ENCODE assay signal across 9 mouse cellular contexts in the genomic region with DNA sequence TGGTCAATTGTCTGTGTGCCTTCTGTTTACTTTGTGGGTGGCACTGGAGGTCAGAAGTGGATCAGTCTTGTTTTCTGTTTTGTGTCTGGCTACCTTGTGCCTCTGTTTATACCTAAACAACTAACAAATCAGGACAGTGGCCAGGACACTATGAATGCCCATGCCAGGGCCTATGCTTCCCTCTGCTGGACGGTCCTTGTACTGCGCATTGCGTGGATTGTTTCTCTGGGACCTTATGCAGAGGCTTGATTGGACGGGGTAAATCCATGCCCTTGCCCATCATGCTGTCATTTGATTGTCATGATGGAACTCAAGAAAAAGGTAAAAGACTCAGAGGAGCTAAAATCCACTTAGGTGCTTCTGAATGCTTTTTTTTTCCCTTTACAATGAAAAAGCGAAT. TPM values are rescaled to one million over a fixed set of nuclear protein-coding genes. Genes with fewer than 3 reads are reported as not detected.
DNase-seq lines count a peak whose midpoint lies in the region; ATAC-seq and TF ChIP-seq lines count a peak whose summit lies in the region.
"Not testable (repeated sequence)": the region's sequence is repeated elsewhere in the genome, so short reads cannot be mapped to it uniquely, and the experiment has no call there.
"Had no signal": no experiment of that assay in that cellular context is flagged by ENCODE, and none has a peak within 500 bp of the region (broad histone marks: within the 10 kb centered on the region; RNA-seq: fewer than 3 reads in every experiment).

No protein-coding gene starts in this region.

- DNase-seq in adrenal gland, adult 2 months, result peak; percentile 10
- DNase-seq in frontal cortex, postnatal 36 days (ENCODE audit: low spot score in 2 of 2), result peak; percentile 2 to 3
- DNase-seq in hindbrain, postnatal 0 days (ENCODE audit: low spot score); liver, embryonic 14.5 days (ENCODE audit: low read depth in 3 of 3, low spot score in 3 of 3): not testable (repeated sequence)
- peak; percentile 17 to 75 for DNase-seq in kidney, postnatal 36 days
- DNase-seq in right cerebral cortex, postnatal 14 days, result peak; percentile 6
- peak; percentile 21 for DNase-seq in thymus, postnatal 25 days

- H3K4me1 ChIP-seq in hindbrain, postnatal 0 days (ENCODE audit: insufficient read depth, low read length); liver, embryonic 14.5 days (replicated peaks; ENCODE audit: control insufficient read depth in 2 of 2, insufficient read depth in 2 of 2, low read length in 1 of 2): not testable (repeated sequence)

- H3K4me2 ChIP-seq in hindbrain, postnatal 0 days (ENCODE audit: low read depth, low read length); liver, embryonic 14.5 days (ENCODE audit: low read depth): not testable (repeated sequence)

- H3K9me3 ChIP-seq in hindbrain, postnatal 0 days (ENCODE audit: low read length); liver, embryonic 14.5 days (ENCODE audit: control insufficient read depth, low read length): not testable (repeated sequence)

- not testable (repeated sequence) for TF ChIP-seq EP300 in liver, embryonic 14.5 days (IDR thresholded peaks at IDR 0.05; ENCODE audit: low read depth)

- TF ChIP-seq CTCF in hindbrain, postnatal 0 days (IDR thresholded peaks at IDR 0.05; ENCODE audit: low read depth), result peak; percentile 6; the same call in 1 of the 2 replicates
- peak; percentile 50 for TF ChIP-seq CTCF in liver, embryonic 14.5 days (IDR thresholded peaks at IDR 0.05; ENCODE audit: low read depth)

- H3K27me3 ChIP-seq in hindbrain, postnatal 0 days (ENCODE audit: insufficient read depth, low read length); liver, embryonic 14.5 days (ENCODE audit: control insufficient read depth, insufficient read depth, low read length): not testable (repeated sequence)

- not testable (repeated sequence) for H3K4me3 ChIP-seq in hindbrain, postnatal 0 days (ENCODE audit: low read length); liver, embryonic 14.5 days (ENCODE audit: insufficient read depth in 1 of 2, low read depth in 2 of 2, low read length in 2 of 2)

- not testable (repeated sequence) for H3K36me3 ChIP-seq in hindbrain, postnatal 0 days (ENCODE audit: insufficient read depth, low read length); liver, embryonic 14.5 days (replicated peaks; ENCODE audit: control insufficient read depth, insufficient read depth, low read depth)

- not testable (repeated sequence) for H3K9ac ChIP-seq in hindbrain, postnatal 0 days (replicated peaks; ENCODE audit: low read length); liver, embryonic 14.5 days (replicated peaks)

- not testable (repeated sequence) for ATAC-seq in hindbrain, postnatal 0 days; liver, embryonic 14.5 days (ENCODE audit: insufficient read depth)

- not testable (repeated sequence) for H3K27ac ChIP-seq in hindbrain, postnatal 0 days; liver, embryonic 14.5 days

- 52% methylated on average over 4 of the region's 5 CpGs for WGBS in hindbrain, postnatal 0 days
- 40% methylated on average over 4 of the region's 5 CpGs for WGBS in liver, embryonic 14.5 days (ENCODE audit: insufficient replicate concordance)

RNA-seq across cellular contexts. Expression of a gene that starts 16.7 kb away (rescaled TPM):
- 1 to 10 TPM; 1.2 to 1.7 TPM for total RNA-seq in adrenal gland, adult 2 months (2021)
- polyA plus RNA-seq in adrenal gland, adult 2 months (2012; rRNA removed), result 0.19 TPM in 1 of 2 replicates, not detected in the other
- not detected in 2 replicates for total RNA-seq in hindbrain, postnatal 0 days (2014; rRNA removed)
- 0.16 and 0.23 TPM in 2 replicates for polyA plus RNA-seq in hindbrain, postnatal 0 days (2015; fragmentation: Nextera tagmentation; extraction: Ambion mirVana)
- 0.14 and 0.22 TPM in 2 replicates for polyA plus RNA-seq in liver, embryonic 14.5 days (2012; rRNA removed)
- polyA plus RNA-seq in liver, embryonic 14.5 days (2014; fragmentation: Nextera tagmentation; extraction: Ambion mirVana), result 0.22 TPM in 1 of 2 replicates, not detected in the other
- total RNA-seq: gastrocnemius, postnatal 36 days had no signal
- polyA plus RNA-seq: limb, embryonic 11.5 days had no signal
